Mouse (Mus musculus) hindbrain, embryonic 15.5 days (tissue): ENCODE data around the gene 3110082J24Rik. TPM values are rescaled to one million over a fixed set of nuclear protein-coding genes. Genes with fewer than 3 reads are reported as not detected.
"Not testable (repeated sequence)": the region's sequence is repeated elsewhere in the genome, so short reads cannot be mapped to it uniquely, and the experiment has no call there.

Experiments
- ATAC-seq: fragments of 200-750 bp; cut with Nextera tagmentation; 2 replicates; pipeline ENCODE4 v1.8.0; 2017; ENCODE audit warnings: low read depth, moderate number of reproducible peaks, moderate TSS enrichment; ENCODE audit not compliant: low FRiP score
- H3K27ac ChIP-seq: fragments of 300-500 bp; sonication (generic); replicated peaks from 2 replicates; pipeline ENCODE4 v1.5.1; 2015; ENCODE audit warnings: mild to moderate bottlenecking, inconsistent platforms
- H3K27me3 ChIP-seq: fragments of 300-500 bp; sonication (generic); 2 replicates; pipeline ENCODE4 v1.6.1; 2015; ENCODE audit warnings: control low read depth, inconsistent platforms
- H3K36me3 ChIP-seq: fragments of 300-500 bp; sonication (generic); 2 replicates; pipeline ENCODE4 v1.6.1; 2015; ENCODE audit warnings: control low read depth, inconsistent platforms
- H3K4me1 ChIP-seq: fragments of 300-500 bp; sonication (generic); replicated peaks from 2 replicates; pipeline ENCODE4 v1.6.1; 2015; ENCODE audit warnings: control low read depth, inconsistent platforms
- H3K4me2 ChIP-seq: fragments of 300-500 bp; sonication (generic); 2 replicates; pipeline ENCODE4 v1.6.1; 2015; ENCODE audit warnings: moderate library complexity, mild to moderate bottlenecking, inconsistent platforms
- H3K4me3 ChIP-seq: fragments of 300-500 bp; sonication (generic); 2 replicates; pipeline ENCODE4 v1.5.1; 2015; ENCODE audit warnings: mild to moderate bottlenecking, inconsistent platforms
- H3K9ac ChIP-seq: fragments of 300-500 bp; sonication (generic); 2 replicates; pipeline ENCODE4 v1.6.1; 2015; ENCODE audit warnings: inconsistent platforms
- H3K9me3 ChIP-seq: fragments of 300-500 bp; sonication (generic); 2 replicates; pipeline ENCODE4 v1.6.1; 2016; ENCODE audit warnings: control low read depth, inconsistent platforms
- WGBS: fragments of 180-500 bp; shearing (Covaris S2); methylation state at CpG from one replicate; pipeline ENCODE4 v1.1.7; 2015; 5-methylcytosine and 5-hydroxymethylcytosine counted together
- polyA plus RNA-seq: library from polyadenylated mRNA; unstranded; fragments of >200 nt; fragmentation: Nextera tagmentation; extraction: Ambion mirVana; gene quantifications from 2 replicates; pipeline ENCODE4 v1.2.1, GENCODE M21; 2015

Gene 3110082J24Rik
- polyA plus RNA-seq, 1 experiment from 2014 or later: 5.3 TPM

DNA sequence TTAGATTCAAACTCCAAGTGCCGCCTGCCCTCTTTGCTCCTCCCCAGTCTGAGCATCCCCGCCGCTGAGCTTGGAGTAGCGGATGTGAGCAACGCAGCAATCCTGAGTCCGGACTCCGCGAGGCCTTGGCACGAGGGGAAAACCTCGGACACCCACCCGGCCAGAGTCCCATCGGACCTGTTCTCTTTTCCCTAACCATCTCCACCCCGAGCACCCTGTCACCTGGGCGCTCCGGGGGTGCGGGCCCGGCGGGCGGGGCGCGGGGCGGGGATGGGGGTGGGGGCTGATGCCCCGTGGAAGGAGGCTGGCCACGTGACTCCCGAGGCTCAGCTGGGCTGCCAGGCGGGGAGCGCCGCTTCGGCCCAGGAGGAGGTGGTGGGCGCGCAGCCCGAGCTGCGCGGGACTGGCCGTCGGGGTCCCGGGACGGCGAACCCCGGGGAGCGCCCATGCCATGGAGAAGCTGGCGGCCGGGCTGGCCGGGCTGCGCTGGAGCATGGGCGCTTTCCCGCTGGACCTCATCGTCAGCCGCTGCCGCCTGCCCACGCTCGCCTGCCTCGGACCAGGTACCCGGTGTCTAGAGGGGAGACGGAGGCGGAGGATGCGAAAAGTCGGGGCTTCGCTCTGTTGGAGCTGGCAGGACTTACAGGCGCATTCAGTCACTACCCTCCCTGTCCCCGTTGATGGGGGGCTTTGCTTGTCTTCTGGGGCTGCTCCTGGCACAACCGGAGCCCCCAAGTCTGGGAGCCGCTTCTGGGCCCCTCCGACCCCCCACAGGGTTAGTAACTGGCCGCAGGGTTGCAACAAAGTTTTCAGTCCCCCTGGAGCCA is 832 bp downstream of the 3110082J24Rik start, which contains the start of gene Garem2:
Gene Garem2, plus strand, starts transcription at position 321 of the 827 bp plus-strand sequence.
- Histone ChIP-seq H3K4me2 (peak within 1 kb of the TSS; percentile 98), H3K9me3 (no peaks in the 10 kb centered on the region), H3K9ac (peak within 1 kb of the TSS; percentile 73), H3K36me3 (no peaks in the 10 kb centered on the region), H3K27ac (peak within 1 kb of the TSS; percentile 82), H3K4me1 (peaks cover 47% of the 10 kb centered on the region), H3K27me3 (no peaks in the 10 kb centered on the region), H3K4me3 (peak within 1 kb of the TSS; percentile 65)
- peak; percentile 55 for ATAC-seq
- under 1% methylated on average over 58 of the region's 65 CpGs for WGBS

DNA sequence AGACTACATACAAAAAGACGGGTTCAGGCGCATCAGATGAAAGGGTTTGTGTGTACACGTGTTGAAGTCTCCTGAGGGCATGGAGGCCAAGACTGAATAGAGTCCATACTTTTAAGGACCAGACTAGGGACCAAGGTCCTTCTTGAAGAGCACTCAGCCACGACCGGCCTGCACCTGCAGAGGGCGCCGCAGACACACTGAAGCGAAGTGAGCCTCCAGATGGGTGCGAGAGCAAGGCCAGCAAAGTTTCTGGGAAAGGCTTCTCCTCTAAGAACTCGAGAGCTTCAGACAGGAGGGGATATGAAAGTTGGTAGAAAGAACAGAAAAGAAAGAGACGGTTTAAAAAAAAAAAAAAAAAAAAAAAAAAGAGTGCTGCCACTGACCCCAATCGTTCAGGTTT is 1.5 kb downstream of the 3110082J24Rik start:
- Histone ChIP-seq H3K4me1 (peaks cover 40% of the 10 kb centered on the region), H3K4me2 (peak overlapping the region; percentile 98), H3K27ac (no peak overlapping the region), H3K36me3 (no peaks in the 10 kb centered on the region), H3K9ac (no peak overlapping the region), H3K4me3 (peak overlapping the region; percentile 65), H3K9me3 (no peaks in the 10 kb centered on the region), H3K27me3 (no peaks in the 10 kb centered on the region)
- WGBS: 1% methylated on average over 12 of the region's 12 CpGs
- no peak; the same call in 1 of the 2 replicates for ATAC-seq

DNA sequence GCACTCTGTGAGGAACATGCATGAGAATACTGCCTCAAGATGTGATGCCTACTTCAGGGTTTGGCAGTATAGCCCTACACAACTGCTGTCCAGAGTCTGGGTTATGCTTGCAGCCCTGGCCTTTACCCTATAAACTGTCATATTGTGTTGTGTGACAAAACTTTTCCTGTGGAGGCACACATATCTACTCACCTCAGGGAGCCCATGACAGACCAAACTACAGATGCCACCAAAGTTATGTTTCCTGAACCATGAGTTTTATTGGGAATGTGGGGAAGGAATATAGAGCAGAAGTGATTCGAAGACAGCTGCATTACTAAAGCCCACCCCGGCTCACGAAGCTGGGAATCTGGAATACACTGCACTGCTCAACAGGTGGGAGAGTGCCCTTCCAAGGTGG is 2.5 kb downstream of the 3110082J24Rik start:
- Histone ChIP-seq H3K27ac (no peak overlapping the region), H3K4me2 (no peak overlapping the region), H3K9me3 (no peaks in the 10 kb centered on the region), H3K9ac (no peak overlapping the region), H3K27me3 (no peaks in the 10 kb centered on the region), H3K36me3 (no peaks in the 10 kb centered on the region), H3K4me3 (no peak overlapping the region), H3K4me1 (peaks cover 37% of the 10 kb centered on the region)
- no peak for ATAC-seq
- WGBS: 81% methylated on average over 3 of the region's 3 CpGs

DNA sequence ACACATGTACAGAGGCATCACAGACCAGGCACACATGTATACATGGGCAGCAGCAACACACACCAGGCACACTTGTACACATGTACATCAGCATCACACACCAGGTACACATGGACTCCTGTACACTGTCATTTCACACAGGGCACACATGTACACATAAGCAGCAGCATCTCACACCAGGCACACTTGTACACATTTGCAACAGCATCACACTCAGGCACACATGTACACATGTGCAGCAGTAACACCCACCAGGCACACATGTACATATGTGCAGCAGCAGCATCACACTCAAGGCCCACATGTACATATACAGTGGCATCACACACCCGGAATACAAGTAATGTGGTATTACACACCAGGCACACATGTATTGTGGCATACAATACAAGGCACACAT is 7.6 kb downstream of the 3110082J24Rik start:
- Histone ChIP-seq H3K9ac (no peak overlapping the region), H3K4me3 (no peak overlapping the region), H3K4me1 (no peaks in the 10 kb centered on the region), H3K27ac (no peak overlapping the region), H3K9me3 (no peaks in the 10 kb centered on the region), H3K36me3 (no peaks in the 10 kb centered on the region), H3K4me2 (no peak overlapping the region), H3K27me3 (no peaks in the 10 kb centered on the region)
- WGBS: 85% methylated on average over 1 of the region's 1 CpGs
- ATAC-seq: no peak

- H3K9ac ChIP-seq: no peak overlapping the region
- H3K27me3 ChIP-seq: no peaks in the 10 kb centered on the region
- no peak overlapping the region for H3K27ac ChIP-seq
- WGBS: 78% methylated on average over 6 of the region's 6 CpGs
- no peak overlapping the region for H3K4me2 ChIP-seq
- H3K36me3 ChIP-seq: no peaks in the 10 kb centered on the region
- H3K9me3 ChIP-seq: no peaks in the 10 kb centered on the region
- no peaks in the 10 kb centered on the region for H3K4me1 ChIP-seq
- no peak for ATAC-seq
- no peak overlapping the region for H3K4me3 ChIP-seq
Observed at GRCm38 (mm10) chr5:30095731-30096130, 10.2 kb downstream of the 3110082J24Rik start.

GRCm38 (mm10) chr5:30094399-30094798 is 11.5 kb downstream of the 3110082J24Rik start:
- WGBS: 62% methylated on average over 2 of the region's 2 CpGs
- Histone ChIP-seq H3K27ac (no peak overlapping the region), H3K9me3 (no peaks in the 10 kb centered on the region), H3K4me3 (no peak overlapping the region), H3K4me2 (no peak overlapping the region), H3K4me1 (no peaks in the 10 kb centered on the region), H3K27me3 (no peaks in the 10 kb centered on the region), H3K9ac (no peak overlapping the region), H3K36me3 (no peaks in the 10 kb centered on the region)
- ATAC-seq: no peak

DNA sequence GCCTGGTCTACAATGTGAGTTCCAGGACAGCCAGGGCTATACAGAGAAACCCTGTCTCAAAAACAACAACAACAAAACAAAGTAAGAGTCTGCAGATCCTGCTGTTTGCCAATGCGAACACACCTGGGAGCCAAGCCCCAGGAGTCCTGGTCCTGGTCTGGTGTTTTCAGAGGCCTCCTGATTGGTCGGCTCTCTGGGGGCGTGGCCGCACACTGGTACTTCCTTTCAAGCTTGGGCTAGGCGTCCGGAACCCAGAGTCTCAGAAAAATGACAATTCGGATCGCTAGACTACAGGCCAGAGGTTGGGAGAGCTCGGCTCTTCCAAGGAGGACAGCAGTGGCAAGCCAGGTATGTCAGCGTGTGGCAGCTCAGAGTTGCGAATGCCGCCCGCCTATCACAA is 13.2 kb downstream of the 3110082J24Rik start:
- Histone ChIP-seq H3K4me1 (no peaks in the 10 kb centered on the region), H3K4me3 (no peak overlapping the region), H3K27me3 (no peaks in the 10 kb centered on the region), H3K4me2 (no peak overlapping the region), H3K27ac (no peak overlapping the region), H3K9me3 (no peaks in the 10 kb centered on the region), H3K9ac (no peak overlapping the region), H3K36me3 (no peaks in the 10 kb centered on the region)
- ATAC-seq: no peak
- 67% methylated on average over 13 of the region's 13 CpGs for WGBS

DNA sequence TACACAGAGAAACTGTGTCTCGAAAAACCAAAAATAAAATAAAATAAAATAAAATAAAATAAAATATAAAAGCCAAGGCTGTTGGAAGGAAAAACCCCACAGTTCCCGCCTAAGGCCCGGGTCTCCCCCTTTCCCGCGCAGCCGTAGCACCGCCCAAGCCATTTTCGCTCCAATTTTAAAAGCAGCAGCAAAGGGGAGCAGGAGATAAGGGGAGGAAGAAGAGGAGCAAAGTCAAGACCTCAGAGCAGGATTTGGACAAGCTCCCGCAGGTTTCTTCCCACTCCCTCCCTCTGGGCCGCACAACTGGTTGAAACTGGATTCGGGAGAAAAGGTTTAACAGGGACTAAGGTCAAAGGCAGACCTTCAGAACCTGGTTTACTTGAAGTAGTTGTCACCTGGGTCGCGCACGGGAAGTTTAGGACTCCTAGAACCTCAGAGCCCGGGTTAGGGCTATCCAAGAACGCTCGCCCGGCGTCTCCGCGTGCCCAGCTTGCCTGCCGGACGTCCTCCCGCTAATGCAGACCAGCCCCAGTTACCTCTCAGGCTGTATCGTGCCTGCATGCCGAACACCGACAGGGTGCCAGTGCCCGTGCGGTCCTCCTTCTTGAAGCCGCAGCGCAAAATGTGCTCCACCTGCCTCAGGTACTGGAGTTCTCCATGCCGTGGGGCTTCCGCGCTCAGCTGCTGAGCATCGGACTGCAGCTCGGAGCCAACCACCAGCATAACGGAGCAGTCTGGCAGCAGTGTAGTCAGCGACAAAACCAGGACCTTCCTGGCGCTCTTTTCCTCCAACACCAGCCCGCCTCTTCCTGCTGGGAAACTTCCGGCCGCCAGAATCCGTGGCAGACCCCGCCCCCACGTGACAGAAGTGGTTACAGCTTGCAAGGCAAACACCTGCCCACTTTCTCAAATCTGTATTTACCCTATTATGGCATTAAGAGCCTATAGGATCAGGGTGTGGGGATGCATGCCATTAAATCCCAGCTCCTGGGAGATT is 32.8 kb downstream of the 3110082J24Rik start, which contains the start of gene Tyms:
Gene Tyms, minus strand, starts transcription at position 793 of the 997 bp plus-strand sequence.
- 2% methylated on average over 45 of the region's 45 CpGs for WGBS
- H3K27me3 ChIP-seq: no peaks in the 10 kb centered on the region
- H3K4me3 ChIP-seq: peak within 1 kb of the TSS; percentile 72
- peak within 1 kb of the TSS; percentile 76 for H3K27ac ChIP-seq
- H3K4me1 ChIP-seq: peaks cover 8% of the 10 kb centered on the region
- H3K36me3 ChIP-seq: peaks cover 12% of the 10 kb centered on the region
- no peaks in the 10 kb centered on the region for H3K9me3 ChIP-seq
- ATAC-seq: peak; percentile 95
- H3K4me2 ChIP-seq: peak within 1 kb of the TSS; percentile 94
- H3K9ac ChIP-seq: peak within 1 kb of the TSS; percentile 62

DNA sequence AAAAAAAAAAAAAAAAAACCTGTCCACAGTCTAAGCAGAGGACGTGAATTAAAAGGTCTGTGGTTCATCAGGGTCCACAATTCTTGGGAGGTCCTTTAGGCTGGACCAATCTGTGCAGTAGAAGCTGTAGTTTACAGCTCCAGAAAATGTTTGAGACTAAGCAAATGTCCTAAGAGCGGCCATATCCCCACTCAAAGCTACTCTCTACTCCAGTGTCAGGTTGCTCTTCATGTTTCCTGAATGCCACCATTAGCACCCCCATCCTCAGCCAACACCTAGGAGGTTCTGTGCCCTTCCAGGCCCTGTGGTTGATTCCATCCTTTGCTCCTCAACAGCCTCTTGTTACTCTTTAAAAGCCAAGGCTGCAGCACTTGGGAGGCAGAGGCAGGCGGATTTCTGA is 33.5 kb downstream of the 3110082J24Rik start:
- Histone ChIP-seq H3K27ac (no peak overlapping the region), H3K27me3 (no peaks in the 10 kb centered on the region), H3K36me3 (peaks cover 12% of the 10 kb centered on the region), H3K9me3 (no peaks in the 10 kb centered on the region), H3K9ac (peak overlapping the region; percentile 62; the same call in 1 of the 2 replicates), H3K4me2 (peak overlapping the region; percentile 94), H3K4me1 (peaks cover 8% of the 10 kb centered on the region), H3K4me3 (peak overlapping the region; percentile 72)
- 57% methylated on average over 3 of the region's 3 CpGs for WGBS
- no peak for ATAC-seq

- H3K9ac ChIP-seq: no peak overlapping the region
- 82% methylated on average over 6 of the region's 6 CpGs for WGBS
- H3K36me3 ChIP-seq: peaks cover 12% of the 10 kb centered on the region
- no peak overlapping the region for H3K27ac ChIP-seq
- peak overlapping the region; percentile 94 for H3K4me2 ChIP-seq
- no peak for ATAC-seq
- H3K27me3 ChIP-seq: no peaks in the 10 kb centered on the region
- no peak overlapping the region for H3K4me3 ChIP-seq
- no peaks in the 10 kb centered on the region for H3K9me3 ChIP-seq
- peaks cover 8% of the 10 kb centered on the region for H3K4me1 ChIP-seq
Observed at GRCm38 (mm10) chr5:30071677-30072076, 34.2 kb downstream of the 3110082J24Rik start.

GRCm38 (mm10) chr5:30067726-30068125 is 38.2 kb downstream of the 3110082J24Rik start:
- Histone ChIP-seq H3K36me3 (peaks cover 19% of the 10 kb centered on the region), H3K27ac (no peak overlapping the region), H3K9ac (no peak overlapping the region), H3K27me3 (no peaks in the 10 kb centered on the region), H3K9me3 (no peaks in the 10 kb centered on the region), H3K4me1 (peaks cover 8% of the 10 kb centered on the region), H3K4me3 (no peak overlapping the region), H3K4me2 (no peak overlapping the region)
- ATAC-seq: no peak
- WGBS: 73% methylated on average over 6 of the region's 6 CpGs

DNA sequence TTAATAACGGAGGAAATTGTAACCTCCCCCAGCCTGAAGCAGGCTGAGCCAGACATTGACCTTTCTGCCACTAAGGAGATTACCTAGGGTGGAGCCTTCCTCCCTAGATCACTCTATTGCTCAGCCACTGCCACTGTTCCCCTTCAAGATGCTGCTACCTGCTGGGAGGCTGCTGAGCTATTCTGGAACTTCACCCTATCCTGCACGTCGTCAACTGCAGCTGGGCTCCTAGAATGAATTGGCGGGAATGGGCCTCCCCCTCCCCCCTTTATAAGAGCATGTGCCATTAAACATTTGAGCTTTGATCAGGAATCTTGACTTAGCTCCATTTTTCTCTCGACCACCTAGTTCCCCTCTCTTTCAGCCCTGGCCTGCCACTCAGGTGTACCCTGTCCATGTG is 46.3 kb downstream of the 3110082J24Rik start:
- H3K27me3 ChIP-seq, H3K4me1 ChIP-seq, ATAC-seq, H3K9ac ChIP-seq, H3K4me3 ChIP-seq, H3K9me3 ChIP-seq, H3K27ac ChIP-seq, H3K4me2 ChIP-seq: not testable (repeated sequence)
- peaks cover 23% of the 10 kb centered on the region; the same call in 1 of the 2 replicates for H3K36me3 ChIP-seq
- WGBS: 65% methylated on average over 5 of the region's 5 CpGs
